ENCODE assay signal across 15 mouse cellular contexts in genomic region chr19:54958328-54958727, GRCm38 (mm10).
"Had no signal": no experiment of that assay in that cellular context is flagged by ENCODE, and none has a peak within 500 bp of the region (broad histone marks: within the 10 kb centered on the region; RNA-seq: fewer than 3 reads in every experiment).

No protein-coding gene starts in this region.

- H3K9me3 ChIP-seq: kidney, embryonic 15.5 days; lung, embryonic 15.5 days; midbrain, embryonic 12.5 days; neural tube, embryonic 15.5 days had no signal

- H3K27ac ChIP-seq: kidney, embryonic 15.5 days; left cerebral cortex, adult 2 months; limb, embryonic 12.5 days; liver, embryonic 13.5 days; lung, embryonic 15.5 days; midbrain, embryonic 12.5 days; neural tube, embryonic 15.5 days had no signal

- H3K9ac ChIP-seq: kidney, embryonic 15.5 days; limb, embryonic 12.5 days; liver, embryonic 13.5 days; liver, postnatal 0 days; lung, embryonic 15.5 days; midbrain, embryonic 12.5 days; neural tube, embryonic 15.5 days had no signal

- H3K4me3 ChIP-seq: kidney, embryonic 15.5 days; left cerebral cortex, adult 2 months; limb, embryonic 12.5 days; liver, embryonic 13.5 days; lung, embryonic 15.5 days; midbrain, embryonic 12.5 days; neural tube, embryonic 15.5 days had no signal

- DNase-seq: kidney, postnatal 14 days; liver; liver, embryonic 13.5 days; liver, postnatal 0 days; lung, postnatal 14 days; right cerebral cortex, postnatal 4 days; spleen, adult 18-20 months; thymus, adult 18-20 months; thymus, postnatal 25 days had no signal

- H3K27me3 ChIP-seq: kidney, embryonic 15.5 days; limb, embryonic 12.5 days; liver, embryonic 13.5 days; lung, embryonic 15.5 days; midbrain, embryonic 12.5 days; neural tube, embryonic 15.5 days had no signal

- H3K36me3 ChIP-seq: kidney, embryonic 15.5 days; limb, embryonic 12.5 days; liver, embryonic 13.5 days; lung, embryonic 15.5 days; midbrain, embryonic 12.5 days; neural tube, embryonic 15.5 days had no signal

- H3K4me1 ChIP-seq: kidney, embryonic 15.5 days; limb, embryonic 12.5 days; liver, embryonic 13.5 days; lung, embryonic 15.5 days; midbrain, embryonic 12.5 days; neural tube, embryonic 15.5 days had no signal

- ATAC-seq: liver, postnatal 0 days had no signal

- H3K4me2 ChIP-seq: kidney, embryonic 15.5 days; limb, embryonic 12.5 days; liver, embryonic 13.5 days; lung, embryonic 15.5 days; midbrain, embryonic 12.5 days; neural tube, embryonic 15.5 days had no signal
